Mouse (Mus musculus): Measurements from ENCODE around the gene Clcf1. TPM values are rescaled to one million over a fixed set of nuclear protein-coding genes. Genes with fewer than 3 reads are reported as not detected.
"Not testable (repeated sequence)": the region's sequence is repeated elsewhere in the genome, so short reads cannot be mapped to it uniquely, and the experiment has no call there.

Gene Clcf1
- polyA plus RNA-seq, 1 experiment from 2014 or later = 2.5 TPM

DNA sequence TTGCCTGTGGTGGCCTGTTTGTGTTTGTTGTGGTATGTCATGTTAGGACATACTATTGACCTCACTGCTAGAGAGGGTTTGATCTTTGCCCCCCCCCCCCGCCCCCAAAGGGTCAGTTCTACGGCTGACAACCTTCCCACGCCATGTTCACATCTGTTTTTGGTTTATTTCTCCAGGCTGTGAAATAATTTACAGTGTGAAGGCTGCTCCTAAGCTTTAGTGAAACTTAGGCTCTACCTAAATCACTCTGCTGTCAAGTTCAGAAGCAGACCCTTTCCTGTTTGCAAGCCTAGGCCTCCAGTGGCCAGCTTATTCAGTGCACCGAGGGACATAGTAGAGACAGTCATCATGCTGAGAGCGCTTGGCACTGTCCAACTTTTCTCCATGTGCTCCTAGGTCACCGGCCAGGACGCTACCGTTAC is 26.2 kb downstream of the Clcf1 start:
- H3K4me3 ChIP-seq (ENCODE audit: low read depth, low read length) = no peak overlapping the region
- H3K4me1 ChIP-seq (ENCODE audit: control insufficient read depth, insufficient read depth, low read length) = no peaks in the 10 kb centered on the region
- H3K4me2 ChIP-seq = no peak overlapping the region
- H3K36me3 ChIP-seq (ENCODE audit: control insufficient read depth, insufficient read depth, low read length) = no peaks in the 10 kb centered on the region
- WGBS (ENCODE audit: insufficient replicate concordance) = 62% methylated on average over 8 of the region's 8 CpGs
- no peaks in the 10 kb centered on the region for H3K9me3 ChIP-seq (replicated peaks; ENCODE audit: control insufficient read depth, low read length)
- ATAC-seq (replicated peaks; ENCODE audit: insufficient number of reproducible peaks, low FRiP score, low TSS enrichment) = no peak
- H3K27ac ChIP-seq (ENCODE audit: low read depth, low read length) = no peak overlapping the region
- 0 out of 2 replicates have a peak, but pooled peaks cover 3% of the 10 kb centered on the region for H3K27me3 ChIP-seq (ENCODE audit: control insufficient read depth, insufficient read depth, low read length)
- no peak overlapping the region for H3K9ac ChIP-seq (ENCODE audit: low read depth, low read length)

DNA sequence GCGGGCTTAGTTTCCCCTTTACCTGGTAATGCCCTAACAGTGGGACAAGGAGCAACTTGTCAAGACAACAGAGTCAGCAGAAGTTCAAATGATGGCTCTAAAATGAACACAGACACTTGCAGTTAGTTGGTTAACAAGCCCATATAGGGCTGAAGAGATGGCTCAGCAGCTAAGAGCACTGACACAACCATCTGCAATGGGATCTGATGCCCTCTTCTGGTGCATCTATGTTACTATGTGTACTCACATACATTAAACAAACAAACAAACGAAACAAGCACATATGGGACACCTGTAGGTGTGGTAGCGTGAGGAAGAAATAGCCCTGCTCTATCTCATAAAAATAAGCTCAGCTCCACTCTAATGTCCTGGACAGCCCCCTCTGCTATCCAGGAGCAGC is 28.4 kb downstream of the Clcf1 start:
- H3K9me3 ChIP-seq (replicated peaks; ENCODE audit: control insufficient read depth, low read length) = no peaks in the 10 kb centered on the region
- H3K27ac ChIP-seq (ENCODE audit: low read depth, low read length) = no peak overlapping the region
- no peak for ATAC-seq (replicated peaks; ENCODE audit: insufficient number of reproducible peaks, low FRiP score, low TSS enrichment)
- H3K4me2 ChIP-seq = no peak overlapping the region
- 62% methylated on average over 3 of the region's 3 CpGs for WGBS (ENCODE audit: insufficient replicate concordance)
- no peak overlapping the region for H3K9ac ChIP-seq (ENCODE audit: low read depth, low read length)
- H3K27me3 ChIP-seq (ENCODE audit: control insufficient read depth, insufficient read depth, low read length) = 0 out of 2 replicates have a peak, but pooled peaks cover 3% of the 10 kb centered on the region
- no peaks in the 10 kb centered on the region for H3K4me1 ChIP-seq (ENCODE audit: control insufficient read depth, insufficient read depth, low read length)
- H3K36me3 ChIP-seq (ENCODE audit: control insufficient read depth, insufficient read depth, low read length) = no peaks in the 10 kb centered on the region
- no peak overlapping the region for H3K4me3 ChIP-seq (ENCODE audit: low read depth, low read length)

DNA sequence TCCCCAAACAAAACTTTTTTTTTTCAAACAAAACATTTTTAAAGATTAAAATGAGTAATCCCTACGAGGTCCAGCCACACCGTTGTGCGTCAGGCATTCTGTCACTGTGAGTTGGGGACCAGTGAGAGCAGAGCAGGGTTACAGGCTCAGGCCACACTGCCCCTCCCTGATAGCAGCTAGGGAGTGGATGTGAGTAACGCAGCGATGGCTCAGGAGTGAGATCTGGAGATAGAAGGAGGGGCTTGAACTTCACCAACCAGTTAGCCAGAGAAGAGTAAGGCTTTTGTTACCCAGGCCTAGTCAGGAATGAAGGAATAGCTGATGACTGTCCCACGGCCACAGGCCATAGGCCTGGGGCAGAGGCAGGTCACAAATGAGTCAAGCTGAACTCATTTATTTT is 30.7 kb downstream of the Clcf1 start:
- WGBS (ENCODE audit: insufficient replicate concordance) = 71% methylated on average over 6 of the region's 6 CpGs
- no peaks in the 10 kb centered on the region for H3K4me1 ChIP-seq (ENCODE audit: control insufficient read depth, insufficient read depth, low read length)
- no peak for ATAC-seq (replicated peaks; ENCODE audit: insufficient number of reproducible peaks, low FRiP score, low TSS enrichment)
- no peak overlapping the region for H3K9ac ChIP-seq (ENCODE audit: low read depth, low read length)
- H3K4me3 ChIP-seq (ENCODE audit: low read depth, low read length) = no peak overlapping the region
- H3K27me3 ChIP-seq (ENCODE audit: control insufficient read depth, insufficient read depth, low read length) = peaks cover 5% of the 10 kb centered on the region; the same call in 1 of the 2 replicates
- H3K9me3 ChIP-seq (replicated peaks; ENCODE audit: control insufficient read depth, low read length) = no peaks in the 10 kb centered on the region
- no peak overlapping the region for H3K4me2 ChIP-seq
- no peak overlapping the region for H3K27ac ChIP-seq (ENCODE audit: low read depth, low read length)
- H3K36me3 ChIP-seq (ENCODE audit: control insufficient read depth, insufficient read depth, low read length) = no peaks in the 10 kb centered on the region

DNA sequence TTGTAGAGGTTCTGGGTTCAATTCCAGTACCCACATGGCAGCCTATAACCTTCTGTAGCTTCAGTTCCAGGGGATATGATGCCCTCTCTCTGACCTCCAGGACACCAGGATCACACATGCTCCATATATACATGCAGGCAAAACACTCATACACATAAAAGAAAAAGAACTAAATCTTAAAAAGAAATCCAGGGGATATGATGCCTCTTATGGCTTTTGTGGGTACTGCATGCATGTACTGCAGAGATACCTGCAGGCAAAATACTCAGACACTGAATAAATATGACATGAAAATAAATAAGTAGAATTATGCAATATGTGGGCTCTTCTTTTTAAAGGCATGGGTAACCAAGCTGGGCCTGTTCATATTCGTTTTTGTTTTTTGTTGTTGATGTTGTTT is 33.0 kb downstream of the Clcf1 start:
- no peak for ATAC-seq (replicated peaks; ENCODE audit: insufficient number of reproducible peaks, low FRiP score, low TSS enrichment)
- no peaks in the 10 kb centered on the region for H3K4me1 ChIP-seq (ENCODE audit: control insufficient read depth, insufficient read depth, low read length)
- no peaks in the 10 kb centered on the region for H3K9me3 ChIP-seq (replicated peaks; ENCODE audit: control insufficient read depth, low read length)
- H3K9ac ChIP-seq (ENCODE audit: low read depth, low read length) = no peak overlapping the region
- H3K27me3 ChIP-seq (ENCODE audit: control insufficient read depth, insufficient read depth, low read length) = peaks cover 5% of the 10 kb centered on the region; the same call in 1 of the 2 replicates
- no peaks in the 10 kb centered on the region for H3K36me3 ChIP-seq (ENCODE audit: control insufficient read depth, insufficient read depth, low read length)
- H3K4me3 ChIP-seq (ENCODE audit: low read depth, low read length) = no peak overlapping the region
- WGBS (ENCODE audit: insufficient replicate concordance) = 40% methylated on average over 1 of the region's 1 CpGs
- no peak overlapping the region for H3K4me2 ChIP-seq
- H3K27ac ChIP-seq (ENCODE audit: low read depth, low read length) = no peak overlapping the region

DNA sequence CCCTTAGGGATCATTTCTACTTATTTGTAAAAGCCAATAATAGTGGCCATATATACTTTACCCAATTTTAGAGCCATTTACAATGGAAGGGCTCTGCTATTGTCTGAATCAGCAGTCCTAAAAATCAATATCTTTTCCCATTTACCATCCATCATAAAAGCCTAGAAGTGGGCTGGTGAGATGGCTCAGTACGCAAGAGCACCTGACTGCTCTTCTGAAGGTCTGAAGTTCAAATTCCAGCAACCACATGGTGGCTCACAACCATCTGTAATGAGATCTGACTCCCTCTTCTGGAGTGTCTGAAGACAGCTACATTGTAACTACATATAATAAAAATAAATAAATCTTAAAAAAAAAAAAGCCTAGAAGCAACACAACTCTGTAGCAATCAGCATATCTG is 34.6 kb downstream of the Clcf1 start:
- ATAC-seq (replicated peaks; ENCODE audit: insufficient number of reproducible peaks, low FRiP score, low TSS enrichment); H3K9ac ChIP-seq (ENCODE audit: low read depth, low read length); H3K36me3 ChIP-seq (ENCODE audit: control insufficient read depth, insufficient read depth, low read length); H3K4me2 ChIP-seq; H3K27me3 ChIP-seq (ENCODE audit: control insufficient read depth, insufficient read depth, low read length); H3K27ac ChIP-seq (ENCODE audit: low read depth, low read length); H3K4me3 ChIP-seq (ENCODE audit: low read depth, low read length); H3K9me3 ChIP-seq (replicated peaks; ENCODE audit: control insufficient read depth, low read length); H3K4me1 ChIP-seq (ENCODE audit: control insufficient read depth, insufficient read depth, low read length): not testable (repeated sequence)
- WGBS (ENCODE audit: insufficient replicate concordance) = 58% methylated on average over 1 of the region's 1 CpGs

DNA sequence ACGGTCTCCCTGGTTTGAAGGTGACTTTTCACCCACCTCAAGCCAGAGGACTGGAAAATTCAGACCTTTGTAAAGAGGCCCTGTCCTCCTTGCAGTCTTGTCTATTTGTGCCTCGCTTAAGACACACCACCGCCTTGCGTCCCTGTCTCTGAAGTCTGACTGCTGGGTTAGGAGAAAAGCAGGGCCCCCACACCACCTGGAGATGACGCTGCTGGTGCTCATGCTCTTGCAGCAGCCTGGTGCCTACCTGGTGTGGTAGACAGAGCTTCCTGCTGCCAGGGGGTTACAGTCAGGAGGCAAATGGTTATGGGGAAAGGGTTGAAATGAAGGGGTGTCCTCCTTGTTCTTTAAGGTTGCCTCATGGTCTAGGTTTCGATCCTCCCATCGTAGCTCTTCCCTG is 40.2 kb downstream of the Clcf1 start:
- Histone ChIP-seq H3K9me3 (replicated peaks; ENCODE audit: control insufficient read depth, low read length) (no peaks in the 10 kb centered on the region), H3K4me2 (no peak overlapping the region), H3K36me3 (ENCODE audit: control insufficient read depth, insufficient read depth, low read length) (no peaks in the 10 kb centered on the region), H3K27me3 (ENCODE audit: control insufficient read depth, insufficient read depth, low read length) (no peaks in the 10 kb centered on the region), H3K4me1 (ENCODE audit: control insufficient read depth, insufficient read depth, low read length) (peaks cover 5% of the 10 kb centered on the region), H3K9ac (ENCODE audit: low read depth, low read length) (no peak overlapping the region), H3K4me3 (ENCODE audit: low read depth, low read length) (no peak overlapping the region), H3K27ac (ENCODE audit: low read depth, low read length) (no peak overlapping the region)
- WGBS (ENCODE audit: insufficient replicate concordance) = 76% methylated on average over 7 of the region's 7 CpGs
- ATAC-seq (replicated peaks; ENCODE audit: insufficient number of reproducible peaks, low FRiP score, low TSS enrichment) = no peak

DNA sequence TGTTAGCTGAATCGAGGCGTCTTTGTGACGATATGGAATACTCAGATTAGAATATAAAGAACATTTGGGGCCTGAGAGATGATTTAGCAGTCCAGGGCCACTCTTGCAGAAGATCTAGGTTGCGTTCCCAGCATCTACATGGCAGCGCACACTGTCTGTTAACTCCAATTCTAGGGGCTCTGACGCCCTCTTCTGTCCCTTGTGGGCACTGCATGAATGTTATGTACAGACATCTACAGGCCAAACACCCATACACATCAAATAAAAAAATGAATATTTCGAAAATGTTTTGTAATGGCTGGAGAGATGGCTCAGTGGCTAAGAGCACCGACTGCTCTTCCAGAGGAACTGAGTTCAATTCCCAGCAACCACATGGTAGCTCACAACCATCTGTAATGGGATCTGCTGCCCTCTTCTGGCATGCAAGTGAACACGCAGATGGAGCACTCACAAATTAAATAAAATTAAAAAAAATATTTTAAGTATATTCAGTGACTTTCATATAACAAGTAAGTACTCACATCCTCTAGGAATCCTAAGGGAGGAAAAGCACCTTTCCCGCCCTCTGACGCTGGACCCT is 41.6 kb downstream of the Clcf1 start:
- peaks cover 5% of the 10 kb centered on the region for H3K4me1 ChIP-seq (ENCODE audit: control insufficient read depth, insufficient read depth, low read length)
- H3K4me3 ChIP-seq (ENCODE audit: low read depth, low read length) = no peak overlapping the region
- H3K27me3 ChIP-seq (ENCODE audit: control insufficient read depth, insufficient read depth, low read length) = no peaks in the 10 kb centered on the region
- no peak overlapping the region for H3K9ac ChIP-seq (ENCODE audit: low read depth, low read length)
- H3K9me3 ChIP-seq (replicated peaks; ENCODE audit: control insufficient read depth, low read length) = no peaks in the 10 kb centered on the region
- no peak for ATAC-seq (replicated peaks; ENCODE audit: insufficient number of reproducible peaks, low FRiP score, low TSS enrichment)
- H3K36me3 ChIP-seq (ENCODE audit: control insufficient read depth, insufficient read depth, low read length) = no peaks in the 10 kb centered on the region
- H3K4me2 ChIP-seq = no peak overlapping the region
- H3K27ac ChIP-seq (ENCODE audit: low read depth, low read length) = no peak overlapping the region
- 68% methylated on average over 11 of the region's 11 CpGs for WGBS (ENCODE audit: insufficient replicate concordance)

DNA sequence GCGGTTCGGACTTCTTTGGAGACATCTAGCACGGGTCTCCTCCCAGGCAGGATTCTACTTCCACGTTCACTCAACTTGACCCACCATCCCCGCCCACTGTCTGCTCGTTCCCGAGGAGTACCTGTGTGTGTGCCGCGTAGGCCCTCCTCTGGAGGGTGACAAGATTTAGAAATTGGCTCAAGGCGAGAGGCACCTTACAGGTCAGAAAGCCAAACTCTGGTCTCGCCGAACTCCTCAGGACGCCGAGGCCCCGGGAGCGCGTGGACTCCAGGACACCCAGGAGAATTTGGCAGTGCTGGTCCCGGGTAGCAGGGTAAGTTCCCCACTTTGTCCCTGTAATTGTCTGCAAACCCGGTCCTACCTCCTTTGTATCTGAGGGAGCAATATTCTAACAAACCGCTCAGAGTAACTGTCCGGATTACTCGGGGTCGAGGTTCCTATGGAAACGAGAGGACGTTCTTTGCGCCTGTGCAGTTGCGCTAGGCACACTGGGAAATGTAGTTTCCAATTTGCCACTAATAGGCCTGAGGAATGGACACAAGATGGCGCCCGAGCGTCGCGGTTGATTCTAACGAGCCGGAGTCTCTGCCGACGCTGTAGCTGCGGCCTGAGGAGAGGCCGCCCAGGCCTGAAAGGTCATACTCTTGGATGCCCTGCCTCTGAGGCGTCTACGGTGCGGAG is 43.3 kb downstream of the Clcf1 start:
- ATAC-seq (replicated peaks; ENCODE audit: insufficient number of reproducible peaks, low FRiP score, low TSS enrichment) = peak; percentile 79
- Histone ChIP-seq H3K36me3 (ENCODE audit: control insufficient read depth, insufficient read depth, low read length) (no peaks in the 10 kb centered on the region), H3K4me2 (peak overlapping the region; percentile 96), H3K9ac (ENCODE audit: low read depth, low read length) (peak overlapping the region; percentile 62), H3K27me3 (ENCODE audit: control insufficient read depth, insufficient read depth, low read length) (no peaks in the 10 kb centered on the region), H3K27ac (ENCODE audit: low read depth, low read length) (no peak overlapping the region), H3K9me3 (replicated peaks; ENCODE audit: control insufficient read depth, low read length) (no peaks in the 10 kb centered on the region), H3K4me1 (ENCODE audit: control insufficient read depth, insufficient read depth, low read length) (peaks cover 5% of the 10 kb centered on the region), H3K4me3 (ENCODE audit: low read depth, low read length) (peak overlapping the region; percentile 55)
- 1% methylated on average over 41 of the region's 41 CpGs for WGBS (ENCODE audit: insufficient replicate concordance)

DNA sequence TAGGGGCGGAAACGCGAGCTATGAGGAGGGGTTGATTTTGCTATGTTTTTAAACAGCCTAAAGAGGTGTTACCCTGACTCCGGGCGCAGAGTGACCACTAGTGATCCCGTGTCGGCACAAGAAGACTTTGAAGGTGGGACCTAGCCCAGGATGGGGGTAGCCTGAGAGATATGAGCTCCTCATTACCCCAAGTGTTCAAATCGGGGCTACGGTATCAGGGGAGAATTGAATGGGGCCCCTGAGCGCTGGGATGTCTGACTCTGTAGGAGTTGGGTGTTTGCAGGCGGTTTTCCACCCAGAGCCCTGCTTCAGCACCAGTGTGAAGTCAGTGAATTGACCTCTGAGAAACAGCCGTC is 43.8 kb downstream of the Clcf1 start:
- peak overlapping the region; percentile 62 for H3K9ac ChIP-seq (ENCODE audit: low read depth, low read length)
- H3K4me1 ChIP-seq (ENCODE audit: control insufficient read depth, insufficient read depth, low read length) = peaks cover 5% of the 10 kb centered on the region
- H3K27me3 ChIP-seq (ENCODE audit: control insufficient read depth, insufficient read depth, low read length) = no peaks in the 10 kb centered on the region
- 24% methylated on average over 12 of the region's 12 CpGs for WGBS (ENCODE audit: insufficient replicate concordance)
- peak overlapping the region; percentile 96 for H3K4me2 ChIP-seq
- no peak for ATAC-seq (replicated peaks; ENCODE audit: insufficient number of reproducible peaks, low FRiP score, low TSS enrichment)
- H3K9me3 ChIP-seq (replicated peaks; ENCODE audit: control insufficient read depth, low read length) = no peaks in the 10 kb centered on the region
- no peaks in the 10 kb centered on the region for H3K36me3 ChIP-seq (ENCODE audit: control insufficient read depth, insufficient read depth, low read length)
- no peak overlapping the region for H3K27ac ChIP-seq (ENCODE audit: low read depth, low read length)
- peak overlapping the region; percentile 55 for H3K4me3 ChIP-seq (ENCODE audit: low read depth, low read length)

All from heart, embryonic 11.5 days (tissue).